Mouse (Mus musculus) liver (tissue): ENCODE measurements around the gene Olfr851.

Source experiments
- DNase-seq: peaks from one replicate; pipeline ENCODE4 v3.0.0-alpha.2; 2020; ENCODE audit warnings: mixed read lengths

Olfr851 gene

DNA sequence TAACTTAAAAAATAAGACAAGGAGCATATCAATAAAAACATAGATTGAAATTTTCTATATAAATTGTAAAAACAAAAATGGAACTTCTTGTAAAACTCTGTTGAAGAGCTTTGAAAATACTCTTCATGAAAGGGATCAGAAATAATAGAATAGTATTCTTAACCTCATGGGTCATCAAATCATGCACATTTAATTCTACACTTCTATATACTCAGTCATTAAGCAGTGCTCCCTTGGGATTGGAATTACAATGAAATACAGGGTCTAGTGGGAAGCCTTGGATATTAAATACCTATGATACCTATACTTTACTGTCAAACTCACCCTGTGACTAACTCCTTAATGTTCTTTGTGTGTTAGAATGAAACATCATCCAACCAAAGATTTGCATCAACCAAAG lies at the start of gene Olfr851:
Gene Olfr851, plus strand, starts transcription at position 301 of the 400 bp plus-strand sequence.
- no peak for DNase-seq

DNA sequence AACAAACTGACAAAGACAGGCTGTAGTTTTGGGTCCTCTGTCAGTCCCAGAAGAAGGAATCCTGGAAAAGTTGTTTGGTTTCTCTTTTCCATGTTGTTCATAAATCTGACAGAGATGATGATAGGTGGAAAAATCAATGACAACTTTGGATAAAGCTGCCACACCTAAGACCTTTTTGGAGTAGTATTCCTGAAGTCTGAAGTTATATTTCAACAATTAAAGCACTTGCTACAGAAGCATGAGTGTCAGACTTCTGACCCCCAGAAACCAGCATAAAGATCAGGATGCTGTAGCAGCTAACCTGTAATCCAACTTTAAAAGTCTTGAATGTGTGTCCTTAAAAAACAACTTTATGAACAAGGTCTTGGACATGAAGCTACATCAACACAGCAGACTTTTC lies 14.9 kb upstream of the Olfr851 start, which contains the start of gene Olfr850:
Gene Olfr850, minus strand, starts transcription at position 101 of the 400 bp plus-strand sequence.
- DNase-seq: no peak

DNA sequence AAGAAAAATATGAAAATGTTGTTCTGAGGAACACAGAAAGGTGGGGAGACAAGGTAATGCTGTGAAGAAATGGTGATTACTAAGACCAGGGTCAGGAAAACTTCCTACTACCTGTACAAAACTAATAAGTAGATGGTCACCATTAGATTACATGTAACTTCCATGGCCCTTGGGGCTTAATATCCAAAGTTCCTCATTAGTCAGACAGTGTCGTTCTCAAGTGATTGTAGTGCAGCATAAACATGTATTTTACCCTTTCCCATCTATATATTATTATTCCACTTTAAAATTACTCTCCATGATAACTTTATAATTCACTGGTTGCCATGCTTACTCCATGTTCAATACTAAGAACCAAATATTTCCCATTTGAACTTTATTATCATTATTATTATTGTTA lies 47.9 kb downstream of the Olfr851 start, which contains the start of gene Olfr853:
Gene Olfr853, minus strand, starts transcription at position 101 of the 400 bp plus-strand sequence.
- DNase-seq: no peak
